Mouse (Mus musculus): ENCODE results near the gene Hps4. TPM values are rescaled to one million over a fixed set of nuclear protein-coding genes. Genes with fewer than 3 reads are reported as not detected.
"Not testable (repeated sequence)": the region's sequence is repeated elsewhere in the genome, so short reads cannot be mapped to it uniquely, and the experiment has no call there.

The Hps4 gene
- polyA plus RNA-seq, 2 experiments: 7.5 to 10.6 TPM

DNA sequence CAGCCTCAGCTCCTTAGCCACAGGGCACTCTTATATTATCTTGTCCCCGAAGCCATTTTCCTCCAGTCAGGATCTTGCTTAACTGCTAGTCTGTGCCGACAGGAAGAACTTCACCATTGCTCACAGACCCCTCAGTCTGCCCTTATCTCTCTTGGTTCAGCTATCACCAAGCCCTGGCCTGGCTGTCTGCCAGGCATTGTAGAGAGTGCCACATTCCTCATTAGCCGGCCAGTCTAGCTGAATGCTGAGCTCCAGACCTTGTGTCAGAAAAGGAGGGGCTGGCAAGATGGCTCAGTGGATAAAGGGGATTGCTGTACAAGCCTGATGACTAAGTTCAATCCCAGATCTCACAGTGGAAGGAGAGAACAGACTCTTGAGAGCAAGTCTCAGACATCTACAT lies 63.1 kb downstream of the Hps4 start:
- Histone ChIP-seq H3K4me3 (ENCODE audit: insufficient read depth in 1 of 2, low read depth in 2 of 2, low read length in 2 of 2) (no peak overlapping the region), H3K36me3 (replicated peaks; ENCODE audit: control insufficient read depth, insufficient read depth, low read depth) (no peaks in the 10 kb centered on the region), H3K9me3 (ENCODE audit: control insufficient read depth, low read length) (no peaks in the 10 kb centered on the region), H3K4me2 (ENCODE audit: low read depth) (no peak overlapping the region), H3K27me3 (ENCODE audit: control insufficient read depth, insufficient read depth, low read length) (no peaks in the 10 kb centered on the region; the same call in 1 of the 2 replicates), H3K9ac (replicated peaks) (no peak overlapping the region), H3K4me1 (replicated peaks; ENCODE audit: control insufficient read depth in 2 of 2, insufficient read depth in 2 of 2, low read length in 1 of 2) (no peaks in the 10 kb centered on the region), H3K27ac (no peak overlapping the region)
- WGBS (ENCODE audit: insufficient replicate concordance): 31% methylated on average over 3 of the region's 3 CpGs
- DNase-seq (ENCODE audit: low read depth in 3 of 3, low spot score in 3 of 3) (no peak), ATAC-seq (ENCODE audit: insufficient read depth) (no peak)
- no peak for TF ChIP-seq EP300 (IDR thresholded peaks at IDR 0.05; ENCODE audit: low read depth)
- TF ChIP-seq CTCF (IDR thresholded peaks at IDR 0.05; ENCODE audit: low read depth): no peak

DNA sequence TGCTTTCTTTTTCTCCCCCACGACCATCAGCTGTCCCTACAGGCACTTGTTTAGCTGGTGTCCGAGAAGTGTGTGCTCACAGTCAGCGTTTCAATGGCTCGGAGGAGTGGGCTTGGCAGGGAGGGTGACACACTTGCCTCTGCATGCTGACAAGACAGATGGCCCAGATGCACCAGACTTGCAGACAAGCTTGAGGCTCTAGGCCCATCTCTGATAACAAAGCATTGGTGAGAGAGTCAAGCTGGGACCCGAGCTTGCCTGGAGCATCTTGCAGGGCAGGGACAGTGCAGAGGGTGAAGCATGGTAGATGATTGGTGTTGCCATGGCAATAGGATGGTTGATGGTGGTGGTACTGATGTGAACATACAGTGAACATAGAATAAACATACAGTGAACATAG lies 66.4 kb downstream of the Hps4 start:
- 33% methylated on average over 5 of the region's 5 CpGs for WGBS (ENCODE audit: insufficient replicate concordance)
- TF ChIP-seq EP300 (IDR thresholded peaks at IDR 0.05; ENCODE audit: low read depth) (no peak), CTCF (IDR thresholded peaks at IDR 0.05; ENCODE audit: low read depth) (no peak)

DNA sequence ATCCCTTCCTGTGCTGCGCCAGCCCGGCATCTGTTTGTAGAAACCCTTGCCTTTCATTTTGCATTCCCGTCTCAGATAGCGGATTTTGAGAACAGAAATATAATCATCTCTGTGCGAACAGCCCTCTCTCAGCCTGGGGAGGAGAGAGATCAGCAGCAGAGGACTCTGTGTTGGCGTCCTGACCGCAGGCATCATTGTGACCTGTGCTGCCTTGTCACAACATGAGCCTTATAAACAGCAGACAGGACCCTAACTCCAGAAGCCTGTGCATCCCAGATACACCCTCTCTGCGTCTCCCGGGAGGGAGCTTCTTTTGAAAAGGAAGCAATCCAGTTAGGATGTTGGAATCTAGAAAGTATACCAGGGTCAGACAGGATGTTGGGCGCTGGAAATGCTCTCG lies 68.2 kb downstream of the Hps4 start:
- no peak overlapping the region for H3K4me3 ChIP-seq (ENCODE audit: insufficient read depth in 1 of 2, low read depth in 2 of 2, low read length in 2 of 2)
- H3K27ac ChIP-seq: no peak overlapping the region
- ATAC-seq (ENCODE audit: insufficient read depth) (no peak), DNase-seq (ENCODE audit: low read depth in 3 of 3, low spot score in 3 of 3) (no peak)
- H3K27me3 ChIP-seq (ENCODE audit: control insufficient read depth, insufficient read depth, low read length): peaks cover 7% of the 10 kb centered on the region
- 40% methylated on average over 11 of the region's 11 CpGs for WGBS (ENCODE audit: insufficient replicate concordance)
- H3K4me1 ChIP-seq (replicated peaks; ENCODE audit: control insufficient read depth in 2 of 2, insufficient read depth in 2 of 2, low read length in 1 of 2): no peaks in the 10 kb centered on the region
- H3K36me3 ChIP-seq (replicated peaks; ENCODE audit: control insufficient read depth, insufficient read depth, low read depth): no peaks in the 10 kb centered on the region
- no peaks in the 10 kb centered on the region for H3K9me3 ChIP-seq (ENCODE audit: control insufficient read depth, low read length)
- no peak overlapping the region for H3K9ac ChIP-seq (replicated peaks)
- H3K4me2 ChIP-seq (ENCODE audit: low read depth): no peak overlapping the region
- no peak for TF ChIP-seq CTCF (IDR thresholded peaks at IDR 0.05; ENCODE audit: low read depth)
- TF ChIP-seq EP300 (IDR thresholded peaks at IDR 0.05; ENCODE audit: low read depth): no peak

More for the DNA sequence above, 66.4 kb downstream of the Hps4 start:
- peaks cover 7% of the 10 kb centered on the region for H3K27me3 ChIP-seq (ENCODE audit: control insufficient read depth, insufficient read depth, low read length)
- H3K36me3 ChIP-seq (replicated peaks; ENCODE audit: control insufficient read depth, insufficient read depth, low read depth): no peaks in the 10 kb centered on the region
- H3K9me3 ChIP-seq (ENCODE audit: control insufficient read depth, low read length): no peaks in the 10 kb centered on the region
- no peak overlapping the region for H3K4me3 ChIP-seq (ENCODE audit: insufficient read depth in 1 of 2, low read depth in 2 of 2, low read length in 2 of 2)
- H3K4me1 ChIP-seq (replicated peaks; ENCODE audit: control insufficient read depth in 2 of 2, insufficient read depth in 2 of 2, low read length in 1 of 2): no peaks in the 10 kb centered on the region
- DNase-seq (ENCODE audit: low read depth in 3 of 3, low spot score in 3 of 3) (no peak), ATAC-seq (ENCODE audit: insufficient read depth) (no peak)
- H3K9ac ChIP-seq (replicated peaks): no peak overlapping the region
- H3K4me2 ChIP-seq (ENCODE audit: low read depth): no peak overlapping the region
- no peak overlapping the region for H3K27ac ChIP-seq

DNA sequence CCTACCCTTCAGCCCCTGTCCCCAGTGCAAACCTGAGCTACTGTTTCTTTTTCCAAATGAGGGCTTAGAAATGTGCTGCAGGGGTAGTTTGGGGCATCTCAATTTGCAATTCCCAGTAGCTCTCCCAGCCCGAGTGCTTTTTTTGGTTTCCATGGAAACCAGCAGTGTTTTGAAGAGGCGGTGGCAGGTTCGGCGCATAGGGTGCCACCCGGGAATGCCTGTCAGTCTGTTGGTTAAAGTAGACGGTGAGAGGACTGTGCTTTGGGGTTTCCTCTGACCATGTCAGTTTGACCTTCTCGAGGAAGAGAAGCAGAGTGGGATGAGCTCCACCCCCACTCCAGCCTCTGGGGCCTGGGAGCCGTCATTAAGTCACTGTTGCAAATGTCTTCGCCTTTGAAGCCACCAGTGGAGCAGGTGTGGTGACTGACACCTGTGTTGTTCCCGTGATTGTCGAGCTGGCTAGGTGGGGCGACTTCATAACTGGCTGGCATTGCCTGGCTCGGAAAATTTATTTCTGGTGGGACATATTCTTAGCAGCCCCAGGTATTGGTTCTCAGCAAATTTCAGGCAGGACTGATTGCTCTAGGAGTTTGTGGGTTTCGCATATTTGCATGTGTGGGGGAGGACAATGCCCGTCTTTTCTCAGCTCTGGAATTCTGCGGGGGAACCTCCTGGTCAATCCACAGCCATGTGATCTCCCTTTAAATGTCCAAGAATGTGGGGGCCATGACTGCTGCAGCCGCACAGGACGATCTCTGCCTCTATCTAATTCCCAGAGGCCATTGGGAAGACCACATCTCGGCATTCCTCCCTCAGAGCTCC lies 68.8 kb downstream of the Hps4 start:
- no peak for DNase-seq (ENCODE audit: low read depth in 3 of 3, low spot score in 3 of 3)
- Histone ChIP-seq H3K27ac (no peak overlapping the region), H3K9ac (replicated peaks) (no peak overlapping the region), H3K4me2 (ENCODE audit: low read depth) (no peak overlapping the region), H3K4me1 (replicated peaks; ENCODE audit: control insufficient read depth in 2 of 2, insufficient read depth in 2 of 2, low read length in 1 of 2) (no peaks in the 10 kb centered on the region), H3K9me3 (ENCODE audit: control insufficient read depth, low read length) (no peaks in the 10 kb centered on the region), H3K27me3 (ENCODE audit: control insufficient read depth, insufficient read depth, low read length) (peaks cover 7% of the 10 kb centered on the region), H3K36me3 (replicated peaks; ENCODE audit: control insufficient read depth, insufficient read depth, low read depth) (no peaks in the 10 kb centered on the region), H3K4me3 (ENCODE audit: insufficient read depth in 1 of 2, low read depth in 2 of 2, low read length in 2 of 2) (no peak overlapping the region)
- ATAC-seq (ENCODE audit: insufficient read depth): no peak
- WGBS (ENCODE audit: insufficient replicate concordance): 17% methylated on average over 19 of the region's 19 CpGs
- no peak for TF ChIP-seq CTCF (IDR thresholded peaks at IDR 0.05; ENCODE audit: low read depth)

DNA sequence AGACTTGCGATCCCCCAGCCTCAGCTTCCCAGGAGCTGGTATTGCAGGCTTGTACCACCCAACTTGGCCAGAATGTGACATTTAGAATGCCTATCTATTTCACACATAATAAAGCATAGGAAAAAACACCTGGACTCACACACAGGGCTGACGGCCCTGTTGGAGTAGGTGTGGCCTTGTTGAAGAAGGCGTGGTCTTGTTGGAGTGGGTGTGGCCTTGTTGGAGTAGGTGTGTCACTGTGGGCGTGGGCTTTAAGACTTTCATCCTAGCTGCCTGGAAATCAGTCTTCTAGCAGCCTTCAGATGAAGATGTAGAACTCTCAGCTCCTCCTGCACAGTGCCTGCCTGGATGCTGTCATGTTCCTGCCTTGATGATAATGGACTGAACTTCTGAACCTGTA lies 69.9 kb downstream of the Hps4 start:
- not testable (repeated sequence) for H3K4me1 ChIP-seq (replicated peaks; ENCODE audit: control insufficient read depth in 2 of 2, insufficient read depth in 2 of 2, low read length in 1 of 2); H3K9ac ChIP-seq (replicated peaks); H3K4me3 ChIP-seq (ENCODE audit: insufficient read depth in 1 of 2, low read depth in 2 of 2, low read length in 2 of 2); ATAC-seq (ENCODE audit: insufficient read depth); H3K9me3 ChIP-seq (ENCODE audit: control insufficient read depth, low read length); H3K27me3 ChIP-seq (ENCODE audit: control insufficient read depth, insufficient read depth, low read length); H3K36me3 ChIP-seq (replicated peaks; ENCODE audit: control insufficient read depth, insufficient read depth, low read depth); H3K27ac ChIP-seq; DNase-seq (ENCODE audit: low read depth in 3 of 3, low spot score in 3 of 3); H3K4me2 ChIP-seq (ENCODE audit: low read depth)
- 57% methylated on average over 4 of the region's 4 CpGs for WGBS (ENCODE audit: insufficient replicate concordance)
